Mouse (Mus musculus) liver, adult 2 months (tissue): ENCODE data around the gene Btbd2. TPM values are rescaled to one million over a fixed set of nuclear protein-coding genes. Genes with fewer than 3 reads are reported as not detected.

ENCODE experiments used
- DNase-seq: peaks from one replicate; pipeline ENCODE4 v3.0.0-alpha.2; 2011; ENCODE audit warnings: low read depth, low spot score; ENCODE audit errors: extremely low read depth
- H3K27ac ChIP-seq: fragments of 200-500 bp; replicated peaks from 2 replicates; pipeline ENCODE4 v1.5.1; 2012; ENCODE audit warnings: low read depth, mild to moderate bottlenecking, control low read depth, inconsistent platforms, low read length; ENCODE audit not compliant: insufficient read depth
- H3K27me3 ChIP-seq: fragments of 200-500 bp; 2 replicates; pipeline ENCODE4 v1.6.1; 2012; ENCODE audit warnings: mild to moderate bottlenecking, moderate library complexity, low read length, inconsistent platforms; ENCODE audit not compliant: control insufficient read depth, insufficient read depth
- H3K36me3 ChIP-seq: fragments of 200-500 bp; 2 replicates; pipeline ENCODE4 v1.6.1; 2012; ENCODE audit warnings: low read length, inconsistent platforms; ENCODE audit not compliant: control insufficient read depth, insufficient read depth
- H3K4me1 ChIP-seq: fragments of 200-500 bp; 2 replicates; pipeline ENCODE4 v1.6.1; 2011; ENCODE audit warnings: low read length; ENCODE audit not compliant: control insufficient read depth, insufficient read depth
- H3K4me3 ChIP-seq: fragments of 200-500 bp; 2 replicates; pipeline ENCODE4 v1.5.1; 2011; ENCODE audit warnings: low read depth, mild to moderate bottlenecking, control low read depth, low read length, moderate library complexity; ENCODE audit not compliant: insufficient read depth
- H3K79me2 ChIP-seq: fragments of 200-500 bp; 2 replicates; pipeline ENCODE4 v1.6.1; 2012; ENCODE audit warnings: inconsistent platforms, mild to moderate bottlenecking, low read length, moderate library complexity; ENCODE audit not compliant: control insufficient read depth, insufficient read depth
- H3K9ac ChIP-seq: fragments of 200-500 bp; 2 replicates; pipeline ENCODE4 v1.6.1; 2012; ENCODE audit warnings: low read depth, mild to moderate bottlenecking, control low read depth, inconsistent platforms, low read length
- CTCF ChIP-seq: fragments of 200-500 bp; IDR thresholded peaks from 2 replicates; pipeline ENCODE4 v1.5.1; 2011; ENCODE audit warnings: low read depth, low read length, control low read depth
- POLR2A ChIP-seq: fragments of 200-500 bp; IDR thresholded peaks from 2 replicates; pipeline ENCODE4 v1.6.1; 2011; ENCODE audit warnings: low read length, control low read depth; ENCODE audit not compliant: insufficient read depth; ENCODE audit errors: extremely low read depth
- WGBS: fragments of 180-500 bp; shearing (Covaris S2); methylation state at CpG from one replicate; pipeline ENCODE4 v1.1.7; 2018; 5-methylcytosine and 5-hydroxymethylcytosine counted together
- polyA plus RNA-seq: library from polyadenylated mRNA; depleted of rRNA; stranded (reverse); fragments of >200 nt; gene quantifications from 2 replicates; pipeline ENCODE4 v1.2.3, GENCODE M21; 2012
- total RNA-seq: library from RNA; depleted of rRNA; stranded (reverse); fragments of >200 nt; gene quantifications from 2 replicates; pipeline ENCODE4 v1.2.3, GENCODE M21; 2014

Gene Btbd2
- total and polyA plus RNA-seq, 2 experiments, result 16.2 to 36.1 TPM

DNA sequence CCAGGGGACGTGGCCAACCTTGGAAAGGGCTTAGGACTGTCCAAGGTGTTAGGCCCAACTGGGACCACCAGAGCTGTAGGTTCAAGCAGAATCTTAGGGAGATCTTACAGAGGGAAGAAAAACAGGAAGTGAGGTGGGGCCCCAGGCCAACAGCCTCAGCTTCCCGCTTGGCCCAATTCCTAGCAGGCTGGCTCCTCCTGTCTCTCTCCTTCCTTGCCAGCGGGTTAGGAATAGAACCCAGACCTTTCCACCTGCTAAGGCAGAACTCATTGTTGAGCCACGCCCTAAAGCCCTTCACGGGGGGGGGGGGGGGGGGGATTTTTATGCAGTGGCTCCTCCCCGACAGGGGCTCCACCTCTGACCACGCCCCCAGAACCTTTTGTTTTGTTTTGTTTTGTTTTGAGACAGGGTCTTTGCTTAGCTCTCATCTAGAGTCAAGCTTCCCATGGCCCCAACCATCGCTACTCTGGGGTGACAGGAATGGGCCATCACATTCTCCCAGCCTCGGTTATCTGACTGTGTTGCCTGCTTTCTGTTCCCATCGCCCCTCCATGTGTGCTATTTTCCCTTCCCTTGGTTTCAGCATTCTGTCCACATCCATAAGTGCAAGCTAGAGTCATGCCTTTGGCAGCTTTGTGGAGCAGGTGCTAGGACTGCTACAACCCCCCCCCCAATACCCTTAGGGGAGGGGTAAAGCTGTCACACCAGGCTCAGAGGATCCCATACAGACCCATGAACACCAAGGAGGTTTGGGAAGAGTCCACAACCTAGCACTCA lies 21.9 kb upstream of the Btbd2 start:
- WGBS, result 44% methylated on average over 9 of the region's 10 CpGs
- H3K27me3 ChIP-seq, result no peaks in the 10 kb centered on the region
- TF ChIP-seq POLR2A (no peak), CTCF (no peak)
- H3K27ac ChIP-seq, result peak overlapping the region; percentile 99
- DNase-seq, result peak; percentile 61
- peaks cover 29% of the 10 kb centered on the region for H3K4me1 ChIP-seq
- H3K9ac ChIP-seq, result peak overlapping the region; percentile 52; the same call in 1 of the 2 replicates
- peaks cover 13% of the 10 kb centered on the region; the same call in 1 of the 2 replicates for H3K79me2 ChIP-seq
- H3K36me3 ChIP-seq, result no peaks in the 10 kb centered on the region
- no peak overlapping the region for H3K4me3 ChIP-seq

- Histone ChIP-seq H3K27me3 (no peaks in the 10 kb centered on the region), H3K27ac (peak within 1 kb of the TSS; percentile 99), H3K4me1 (peaks cover 36% of the 10 kb centered on the region), H3K79me2 (peaks cover 21% of the 10 kb centered on the region; the same call in 1 of the 2 replicates), H3K4me3 (peak within 1 kb of the TSS; percentile 64), H3K36me3 (no peaks in the 10 kb centered on the region), H3K9ac (peak within 1 kb of the TSS; percentile 92)
- no peak for TF ChIP-seq CTCF
- no peak for TF ChIP-seq POLR2A
- DNase-seq, result peak; percentile 92
- under 1% methylated on average over 8 of the region's 8 CpGs for WGBS
Measured at GRCm38 (mm10) chr10:80677942-80678436, 21.1 kb upstream of the Btbd2 start, which contains the start of gene Mknk2. Mknk2 (minus strand) TSS chr10:80678112.

DNA sequence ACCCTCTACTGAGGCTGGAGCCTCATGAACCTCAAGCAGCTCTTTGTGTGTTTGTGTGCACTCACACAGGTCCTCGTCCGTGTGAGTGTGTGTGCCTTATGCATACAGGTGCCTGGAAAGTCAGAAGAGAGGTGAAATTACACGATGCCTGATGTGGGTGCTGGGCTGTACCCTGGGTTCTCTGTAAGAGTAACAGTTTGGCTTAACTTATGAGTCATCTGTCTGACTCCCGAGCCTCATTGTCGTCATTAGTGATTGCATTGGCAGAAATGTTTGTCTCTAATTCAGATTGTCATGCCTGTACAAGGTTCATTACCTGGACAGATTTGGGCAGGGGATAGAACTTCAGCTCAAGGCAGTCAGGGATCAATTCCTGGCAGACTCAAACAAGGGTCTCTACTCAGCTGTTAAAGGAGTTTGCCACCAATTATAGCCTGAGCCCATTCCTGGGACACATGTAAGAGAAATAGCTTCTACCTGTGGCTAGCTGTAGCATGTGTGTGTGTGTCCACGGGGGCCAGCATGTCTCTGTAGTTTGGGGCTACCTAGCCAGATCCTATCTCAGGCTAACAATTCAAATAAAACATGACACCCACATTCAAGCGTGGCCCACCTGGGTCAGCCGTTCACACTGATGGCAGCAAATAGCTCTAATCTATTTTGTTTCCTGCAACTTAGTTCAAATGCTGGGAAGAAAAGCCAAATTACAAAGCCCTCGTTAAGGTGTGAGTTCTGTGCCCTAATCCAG lies 20.4 kb upstream of the Btbd2 start:
- Histone ChIP-seq H3K4me1 (peaks cover 43% of the 10 kb centered on the region), H3K4me3 (peak overlapping the region; percentile 64), H3K27ac (peak overlapping the region; percentile 99), H3K27me3 (no peaks in the 10 kb centered on the region), H3K9ac (peak overlapping the region; percentile 92), H3K36me3 (no peaks in the 10 kb centered on the region; the same call in 1 of the 2 replicates), H3K79me2 (peaks cover 28% of the 10 kb centered on the region)
- 3% methylated on average over 9 of the region's 9 CpGs for WGBS
- DNase-seq, result peak; percentile 98
- TF ChIP-seq POLR2A (no peak), CTCF (no peak)

- peaks cover 3% of the 10 kb centered on the region for H3K36me3 ChIP-seq
- peak overlapping the region; percentile 99 for H3K9ac ChIP-seq
- H3K4me3 ChIP-seq, result peak overlapping the region; percentile 93
- H3K27ac ChIP-seq, result peak overlapping the region; percentile 99
- peak; percentile 94 for DNase-seq
- peaks cover 52% of the 10 kb centered on the region for H3K4me1 ChIP-seq
- TF ChIP-seq POLR2A (no peak), CTCF (no peak)
- peaks cover 37% of the 10 kb centered on the region for H3K79me2 ChIP-seq
- WGBS, result under 1% methylated on average over 78 of the region's 78 CpGs
- H3K27me3 ChIP-seq, result no peaks in the 10 kb centered on the region
Measured at GRCm38 (mm10) chr10:80676198-80676928, 19.5 kb upstream of the Btbd2 start.

DNA sequence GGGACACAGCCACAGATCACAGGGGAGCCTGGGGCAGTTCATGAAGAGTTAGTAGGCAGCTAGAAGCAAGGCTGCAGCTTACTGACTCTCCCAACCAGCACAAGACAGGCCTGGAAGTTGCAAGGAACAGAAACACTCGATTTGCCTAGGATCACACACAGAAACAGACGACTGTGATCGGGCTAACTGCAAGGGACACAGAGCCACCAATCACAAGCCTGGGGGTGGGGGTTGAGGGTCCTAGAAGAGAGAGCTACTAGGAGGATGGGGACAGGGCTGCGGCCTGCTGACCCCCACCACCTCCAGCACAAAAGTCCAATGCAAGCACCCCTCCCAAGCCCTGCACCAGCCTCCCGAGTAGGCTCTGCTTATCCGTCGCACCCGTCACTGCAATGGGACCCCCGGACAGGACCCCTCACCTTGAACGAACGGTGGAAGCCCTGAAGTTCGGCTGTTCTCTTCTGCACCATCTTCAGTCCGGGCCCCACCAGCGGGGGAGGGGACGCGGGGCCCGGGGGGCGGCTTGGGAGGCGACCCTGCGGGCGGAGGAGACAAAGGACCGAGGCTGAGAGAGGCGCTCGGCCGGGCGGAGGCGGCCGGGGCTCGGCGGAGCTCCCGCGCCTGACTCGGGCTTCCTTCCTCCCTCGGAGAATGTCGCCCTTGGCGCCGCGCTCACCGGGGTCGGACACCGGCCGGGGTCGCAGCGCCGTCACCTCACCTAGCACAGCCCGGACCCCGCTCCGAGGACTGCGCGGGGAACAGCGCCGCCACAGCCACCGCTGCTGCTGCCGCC lies 18.7 kb upstream of the Btbd2 start:
- Histone ChIP-seq H3K36me3 (peaks cover 9% of the 10 kb centered on the region), H3K4me1 (peaks cover 59% of the 10 kb centered on the region), H3K79me2 (peaks cover 39% of the 10 kb centered on the region), H3K27ac (peak overlapping the region; percentile 85), H3K4me3 (peak overlapping the region; percentile 93), H3K27me3 (no peaks in the 10 kb centered on the region), H3K9ac (peak overlapping the region; percentile 99)
- under 1% methylated on average over 38 of the region's 54 CpGs for WGBS
- DNase-seq, result peak; percentile 26
- no peak for TF ChIP-seq CTCF
